Mouse (Mus musculus) layer of hippocampus, adult 11-12 months (tissue): ENCODE results near the gene Fam102b.

Experiments used
- DNase-seq: peaks from one replicate; pipeline ENCODE4 v3.0.0; 2022; ENCODE audit warnings: low spot score

Gene Fam102b

DNA sequence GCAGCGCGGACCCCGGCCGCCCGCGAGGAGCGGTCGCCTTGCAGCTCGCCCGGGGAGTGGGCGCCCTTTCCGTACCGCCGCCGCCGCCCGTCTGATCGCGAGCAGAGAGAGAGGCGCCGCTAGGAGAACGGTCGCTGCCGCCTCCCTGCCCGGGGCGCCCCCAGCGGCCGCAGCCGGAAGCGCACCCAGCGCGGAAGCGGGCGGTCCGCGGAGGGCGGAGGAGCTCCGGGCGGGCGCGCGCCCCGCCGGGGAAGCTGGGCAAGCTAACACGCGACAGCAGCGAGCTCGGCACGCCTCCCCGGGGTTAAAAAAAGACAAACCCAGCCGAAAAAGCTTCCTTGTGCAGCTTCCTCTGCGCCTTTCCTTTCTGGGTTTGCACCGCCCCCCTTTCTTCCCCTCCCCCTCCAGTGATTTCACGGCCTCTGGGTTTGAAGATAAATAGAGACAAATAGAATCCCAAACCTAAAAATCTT is at the start of gene Fam102b:
Fam102b (minus strand) TSS at position 93 of the 473 bp plus-strand sequence.
- peak; percentile 87 for DNase-seq

DNA sequence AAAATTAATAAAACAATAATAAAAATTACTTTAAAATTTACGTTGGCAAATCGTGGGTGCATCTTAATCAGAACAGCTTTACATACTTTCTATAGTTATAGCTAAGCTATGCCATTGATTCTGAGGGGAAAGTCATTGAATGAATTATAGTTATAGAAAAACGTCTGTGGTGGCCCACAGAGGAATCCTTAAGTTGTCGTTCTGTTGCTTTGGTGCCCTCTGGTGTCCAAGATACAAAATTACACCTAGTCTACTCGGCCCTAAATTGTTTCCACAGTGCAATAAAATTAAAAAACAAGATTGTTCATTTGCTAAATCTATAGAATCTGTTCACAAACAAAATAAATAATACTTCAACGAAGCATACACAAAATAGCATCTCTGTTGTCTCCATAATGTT is 35.6 kb upstream of the Fam102b start:
- no peak for DNase-seq

DNA sequence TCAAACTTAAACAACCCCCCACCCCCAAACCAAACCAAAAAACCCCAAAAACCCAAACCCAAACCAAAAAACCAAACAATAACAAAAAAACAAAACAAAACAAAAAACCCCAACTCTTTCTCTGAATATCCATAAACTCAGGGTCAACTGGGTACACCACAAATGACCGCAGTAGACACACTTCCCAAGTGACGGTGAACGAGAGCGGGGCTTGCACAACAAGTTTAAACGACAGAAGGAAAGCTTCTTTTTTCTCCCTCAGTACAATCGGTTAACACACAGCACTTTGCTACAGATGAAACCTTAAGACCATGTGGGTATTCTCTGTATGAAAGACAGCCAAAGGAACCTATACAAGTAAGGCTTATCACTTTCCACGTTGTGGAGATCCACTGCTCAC is 35.0 kb upstream of the Fam102b start:
- no peak for DNase-seq

DNA sequence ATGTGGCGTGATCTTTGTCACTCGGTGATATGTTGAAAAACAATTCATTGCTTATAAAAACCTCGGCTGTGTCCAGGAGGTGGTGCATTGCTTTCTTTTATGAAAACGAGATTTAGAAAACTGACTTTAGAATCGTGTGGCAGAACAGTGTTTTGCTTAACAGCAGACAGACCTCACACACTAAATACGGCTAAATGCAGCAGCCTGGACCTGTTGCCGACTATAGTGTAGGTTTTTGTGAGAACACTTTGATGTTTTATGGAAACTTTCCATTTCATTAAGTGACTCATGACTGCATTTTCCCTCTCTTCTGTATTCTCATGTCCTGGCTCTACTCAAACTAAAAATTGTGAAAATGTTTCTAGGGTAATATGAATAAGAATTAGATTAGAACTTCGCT is 32.5 kb upstream of the Fam102b start:
- no peak for DNase-seq

DNA sequence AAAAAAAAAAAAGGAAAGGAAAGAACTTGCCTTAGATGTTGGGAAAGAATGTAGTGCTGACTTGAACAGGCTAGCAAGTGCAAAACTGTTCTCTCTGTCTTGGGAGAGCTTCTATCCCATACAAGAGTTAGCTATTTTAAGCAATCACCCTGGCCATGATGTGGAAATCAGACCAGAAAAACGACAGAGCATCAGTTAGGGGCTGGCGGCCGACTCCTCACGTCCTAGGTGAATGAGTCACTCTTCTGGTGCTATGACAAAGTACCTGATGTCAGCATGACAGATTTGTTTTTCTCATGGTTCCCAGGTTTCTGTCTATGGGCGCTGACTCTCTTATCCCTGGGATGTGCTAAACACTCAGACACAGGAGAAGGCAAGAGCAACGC is 24.5 kb upstream of the Fam102b start:
- no peak for DNase-seq

DNA sequence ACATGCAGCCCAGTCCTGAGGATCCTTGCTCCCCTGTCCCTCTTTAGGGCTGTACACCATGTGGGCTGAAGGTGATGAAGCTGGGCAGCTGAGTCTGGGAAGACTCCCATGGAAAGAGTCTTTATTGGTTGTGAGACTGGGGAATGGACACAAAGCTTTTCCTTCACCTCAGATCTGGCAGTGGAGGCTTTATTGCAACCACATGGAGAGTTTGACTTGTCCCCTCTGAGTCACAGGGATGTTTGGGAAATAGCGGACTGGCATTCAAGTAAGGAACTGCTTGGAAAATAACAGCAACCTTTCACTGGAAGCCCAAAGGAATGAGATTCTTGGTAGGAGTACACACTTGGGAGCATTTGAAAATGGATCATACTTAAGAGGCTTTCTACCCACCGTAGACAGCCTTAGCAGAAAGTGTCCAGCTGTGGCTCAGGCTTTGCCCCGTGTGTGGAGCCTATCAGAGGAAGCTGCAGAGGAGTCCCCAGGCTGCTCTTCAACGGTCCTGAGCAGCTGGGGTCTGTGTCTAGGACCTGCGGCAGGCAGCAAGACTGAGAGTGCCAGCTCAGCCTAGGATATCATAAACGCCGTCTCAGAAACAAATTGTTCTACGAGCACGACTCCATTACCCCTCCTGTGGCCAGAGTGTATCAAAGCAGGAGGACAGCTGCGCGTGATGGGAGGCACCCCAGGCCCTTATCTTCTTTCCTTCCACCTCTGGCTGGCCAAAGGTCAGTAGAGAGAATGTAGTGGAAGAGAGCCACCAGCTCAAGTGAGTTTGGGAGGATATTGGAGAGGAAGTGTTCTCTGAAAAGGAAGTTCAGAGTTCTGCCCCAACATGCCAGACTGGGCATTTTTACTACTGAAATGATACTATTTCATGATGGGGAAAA is 23.9 kb upstream of the Fam102b start:
- DNase-seq, result no peak

DNA sequence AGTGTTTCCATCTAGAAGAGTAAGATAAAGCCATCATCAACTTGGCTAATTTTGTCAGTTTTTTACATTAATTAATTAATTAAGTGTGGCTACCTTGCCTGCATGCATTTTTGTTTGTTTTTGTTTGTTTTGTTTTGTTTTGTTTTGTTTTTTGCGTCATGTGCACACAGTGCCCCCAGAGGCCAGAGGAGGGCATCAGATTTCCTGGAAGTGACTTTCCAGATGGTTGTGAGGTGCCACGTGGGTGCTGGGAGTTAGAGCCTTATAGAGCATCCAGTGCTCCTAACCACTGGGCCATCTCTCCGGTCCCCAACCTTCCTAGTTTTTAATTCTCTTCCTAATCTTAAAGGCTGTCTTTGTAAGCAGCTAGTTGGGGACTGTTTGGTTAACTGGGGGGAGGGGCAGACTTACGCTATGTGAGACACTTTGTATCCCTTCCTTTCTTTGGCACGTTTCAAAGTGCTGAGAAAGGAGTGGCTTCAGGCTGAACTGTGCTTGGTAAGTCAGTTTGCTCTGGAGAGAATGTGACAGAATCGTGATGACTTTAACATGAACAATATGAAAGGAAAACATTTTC is 20.4 kb upstream of the Fam102b start:
- DNase-seq, result no peak

DNA sequence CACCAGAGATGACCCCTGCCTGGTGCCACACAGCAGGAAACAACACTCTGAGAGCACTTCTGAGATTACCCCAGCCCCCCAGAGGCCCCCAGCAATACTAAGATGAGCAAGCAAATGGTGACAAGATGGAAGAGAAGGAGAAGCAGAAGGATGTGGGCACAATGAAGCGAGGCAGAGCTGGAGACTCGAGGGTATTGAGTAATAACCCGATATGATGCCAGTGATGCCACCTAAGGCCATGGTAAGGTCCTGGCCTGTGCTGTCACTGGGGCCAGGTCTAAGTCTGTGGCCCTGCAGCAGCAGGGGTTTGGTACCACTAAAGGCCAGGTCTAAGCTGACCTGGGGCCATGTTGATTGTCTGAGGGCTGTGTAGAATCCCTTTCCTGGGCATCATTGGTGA is 19.0 kb upstream of the Fam102b start:
- no peak for DNase-seq

DNA sequence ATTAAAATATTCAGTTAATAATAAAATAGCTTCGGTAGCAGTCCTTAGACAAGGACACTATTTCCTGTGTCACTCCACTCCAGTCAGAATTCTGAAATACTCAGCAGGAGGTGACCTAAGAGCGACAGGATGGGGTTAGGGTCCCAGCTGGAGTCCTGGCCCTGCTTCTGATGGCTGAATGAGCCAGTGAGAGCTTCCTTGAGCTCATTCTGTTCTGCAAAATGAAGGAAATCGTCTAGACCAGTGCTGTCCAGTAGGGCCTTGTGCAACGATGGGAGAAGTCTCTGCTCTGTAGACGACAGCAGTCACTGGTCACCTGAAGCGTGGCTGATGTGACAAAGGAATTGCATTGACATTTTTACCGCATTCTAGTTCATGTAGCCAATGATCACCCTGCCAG is 16.0 kb upstream of the Fam102b start:
- no peak for DNase-seq

DNA sequence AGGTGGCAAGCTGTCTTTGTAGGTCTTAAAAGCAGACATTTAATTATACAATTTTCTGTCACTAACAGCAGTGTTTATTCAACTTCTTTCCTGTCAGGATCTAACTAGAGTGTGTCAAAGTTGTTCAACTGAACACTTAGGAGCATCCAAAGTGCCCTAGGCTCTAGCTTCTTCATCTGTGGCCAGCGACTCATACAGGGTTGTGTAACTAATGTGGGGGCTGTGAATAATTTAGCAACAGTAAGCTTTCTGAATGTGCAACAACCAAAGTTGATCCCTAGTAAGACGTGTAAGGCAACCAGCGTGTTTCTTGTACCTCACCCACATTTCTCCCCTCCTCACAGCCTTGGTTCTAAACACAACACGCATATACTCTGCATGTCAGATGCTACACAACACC is 13.5 kb upstream of the Fam102b start:
- DNase-seq, result no peak

DNA sequence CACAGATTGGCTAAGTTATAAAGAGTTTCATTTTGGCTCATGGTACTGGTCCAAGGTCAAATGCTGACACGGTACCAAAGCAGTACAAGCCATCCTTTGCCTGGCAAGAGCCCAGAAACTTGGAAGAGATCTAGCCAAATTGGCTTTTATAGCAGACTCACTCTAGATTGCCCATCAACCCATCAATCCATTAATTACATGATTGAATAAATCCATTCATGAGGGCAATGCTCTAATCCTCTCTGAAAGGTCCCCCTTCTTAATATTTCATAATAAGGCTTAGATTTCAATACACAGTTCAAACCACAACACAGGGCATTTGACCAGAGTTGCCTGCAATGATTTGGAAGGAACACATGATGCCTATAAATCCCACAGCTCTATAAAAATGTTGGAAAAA is 7.0 kb upstream of the Fam102b start:
- no peak for DNase-seq

DNA sequence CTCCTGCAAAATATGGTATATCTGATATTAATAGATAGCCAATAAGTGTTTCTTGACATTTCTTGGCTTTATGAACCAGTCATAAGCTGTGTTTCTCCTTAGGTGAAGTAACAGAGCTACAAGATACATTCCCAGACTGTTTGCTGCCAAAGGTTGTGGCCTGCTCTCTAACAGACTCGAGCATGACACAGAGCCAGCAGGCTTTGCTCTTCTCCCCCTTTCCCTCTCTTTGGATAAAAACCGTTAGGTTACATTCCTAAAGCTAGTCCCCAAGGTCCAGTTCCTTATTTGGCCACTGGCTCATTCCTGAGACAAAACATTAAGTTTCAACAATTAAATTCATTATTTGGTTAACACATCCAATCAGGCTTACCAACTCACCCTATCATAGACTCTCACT is 4.9 kb upstream of the Fam102b start:
- no peak for DNase-seq

DNA sequence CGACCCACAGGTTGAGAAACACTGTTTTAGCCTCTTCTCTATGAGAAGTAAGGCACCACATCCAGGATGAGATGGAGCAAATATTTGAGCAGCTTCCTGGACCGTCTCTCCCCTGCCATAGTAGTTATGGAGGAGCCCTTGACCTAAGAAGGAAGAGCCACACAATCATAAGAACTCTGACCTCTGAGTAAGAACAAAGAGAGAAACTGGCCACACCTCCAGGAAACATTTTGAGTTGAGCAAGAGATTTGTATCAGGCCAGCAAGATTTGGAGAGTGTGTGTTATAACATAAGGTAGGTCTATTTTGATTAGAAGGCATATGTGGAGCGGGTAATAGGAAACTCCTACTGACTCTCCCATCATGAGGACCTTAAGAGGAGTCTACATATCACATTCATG is 4.2 kb upstream of the Fam102b start:
- no peak for DNase-seq

DNA sequence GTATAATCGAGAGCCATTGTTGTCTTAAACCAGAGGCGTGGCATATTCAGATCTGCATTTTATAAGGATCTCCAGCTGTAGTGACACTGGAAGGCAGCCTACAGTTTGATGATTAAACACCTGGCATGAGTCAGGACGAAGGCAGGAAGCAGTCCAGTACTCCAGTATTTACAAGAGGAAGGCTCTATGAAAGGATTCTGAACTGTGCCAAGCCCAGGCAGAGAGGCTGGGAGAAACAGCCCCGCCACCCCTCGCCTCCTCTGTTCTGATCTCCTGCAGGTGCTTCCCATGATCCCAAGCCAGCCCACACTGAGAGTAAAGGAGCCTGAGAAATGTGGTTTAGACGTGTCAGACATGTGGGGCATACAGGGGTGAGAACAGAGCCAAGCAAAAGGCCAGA is 3.4 kb upstream of the Fam102b start:
- no peak for DNase-seq

DNA sequence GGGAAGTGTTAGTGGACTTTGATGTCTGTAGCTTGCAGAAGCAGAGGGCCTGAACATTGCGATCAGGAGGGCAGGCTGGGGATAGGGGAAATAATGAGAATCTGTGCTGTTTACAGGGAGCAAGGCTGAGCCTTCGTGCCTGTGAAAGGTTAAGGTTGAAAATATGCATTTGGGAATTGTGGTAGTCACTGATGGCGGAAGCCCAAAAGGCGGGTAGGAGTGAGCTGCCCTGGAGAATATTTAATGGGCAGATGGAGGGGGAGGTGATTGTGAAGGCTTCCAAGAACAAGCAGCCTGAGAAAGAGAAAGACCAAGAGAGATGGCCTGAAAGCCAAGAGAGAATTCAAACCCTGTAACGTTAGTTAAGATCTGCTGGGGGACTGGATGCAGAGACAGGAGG is 2.3 kb upstream of the Fam102b start:
- DNase-seq, result no peak

DNA sequence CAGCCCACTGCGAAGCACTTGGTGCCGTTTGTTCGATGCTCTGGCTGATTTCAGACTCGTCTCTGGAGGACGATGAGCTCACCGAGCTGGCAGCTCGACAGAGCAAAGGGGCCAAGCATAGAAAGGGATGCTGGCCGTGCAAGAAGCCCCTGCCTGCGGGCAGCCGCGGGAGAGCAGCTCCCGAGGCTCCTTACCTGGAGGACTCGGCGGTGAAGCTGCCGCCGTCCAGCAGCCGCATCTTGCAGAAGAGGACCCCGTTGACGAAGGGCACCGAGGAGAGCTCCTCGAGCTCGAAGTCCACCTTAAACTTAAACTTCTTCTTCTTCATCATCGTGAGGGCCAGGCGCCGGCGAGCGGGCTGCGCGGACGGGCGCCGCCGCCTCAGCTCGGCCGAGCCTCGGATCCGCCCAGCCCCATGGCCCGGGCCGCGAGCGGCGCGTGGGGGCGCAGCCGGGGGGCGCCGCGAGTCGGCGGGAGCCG is 376 bp downstream of the Fam102b start:
- DNase-seq, result no peak

DNA sequence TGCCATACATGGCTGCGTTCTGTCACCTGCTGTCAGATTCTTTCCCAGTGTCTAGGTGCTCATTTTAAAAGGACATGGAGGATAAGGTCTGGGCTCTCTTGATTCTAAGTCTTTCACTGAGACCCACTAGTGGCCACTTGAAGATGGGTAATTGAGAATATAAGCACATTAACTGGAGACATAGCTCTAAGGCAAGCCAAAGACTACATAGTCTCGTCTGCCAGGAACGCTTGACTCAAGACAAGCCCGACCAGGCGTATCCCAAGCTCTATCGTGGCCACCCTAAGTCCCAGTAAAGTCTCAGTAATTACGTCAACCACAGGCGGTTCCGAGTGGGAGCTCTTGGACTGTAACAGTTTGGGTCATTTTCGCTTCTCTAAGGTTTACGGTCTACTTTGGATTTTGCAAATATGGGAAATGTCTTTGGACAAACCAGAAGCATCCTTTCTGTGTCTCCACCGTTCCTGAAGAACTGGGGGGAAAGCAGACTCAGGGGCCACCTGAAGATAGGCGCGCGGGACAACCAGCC is 881 bp downstream of the Fam102b start:
- no peak for DNase-seq

DNA sequence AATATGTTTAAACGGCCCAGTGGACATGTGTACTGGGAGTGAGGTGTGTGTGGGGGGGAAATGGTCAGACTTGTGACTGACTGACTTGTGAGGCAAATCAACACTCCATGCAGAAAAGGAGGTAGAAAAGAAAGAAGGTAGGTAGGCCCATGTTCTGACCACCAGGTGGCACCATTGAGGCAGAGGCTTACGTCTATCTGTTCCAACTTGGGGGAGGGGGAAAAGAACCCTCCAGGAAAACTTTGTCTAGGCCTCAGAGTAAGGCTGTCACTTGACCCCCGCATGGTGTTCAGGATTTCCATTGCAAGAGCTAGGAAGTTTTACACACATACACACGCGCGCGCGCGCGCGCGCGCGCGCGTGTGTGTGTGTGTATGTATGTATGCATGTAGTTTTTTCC is 1.8 kb downstream of the Fam102b start:
- peak; percentile 83 for DNase-seq

DNA sequence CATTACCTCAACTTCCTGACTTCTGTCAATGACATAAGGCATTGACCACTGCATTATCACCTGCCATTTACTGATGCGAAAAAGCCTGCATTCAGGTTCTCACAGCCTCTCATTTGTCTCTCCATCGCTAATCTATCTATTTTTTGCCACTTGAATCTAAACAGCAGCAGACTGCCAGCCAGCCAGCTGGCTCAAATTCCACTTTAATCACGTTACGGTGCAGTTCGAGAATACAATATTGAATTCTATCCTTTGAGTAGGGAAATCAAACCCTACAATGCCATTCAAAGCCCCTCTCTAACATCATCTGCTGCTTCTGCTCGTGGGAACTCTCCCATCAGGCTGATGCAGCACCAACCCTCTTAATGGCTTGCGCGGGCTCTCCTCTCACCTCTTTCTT is 4.3 kb downstream of the Fam102b start:
- no peak for DNase-seq

DNA sequence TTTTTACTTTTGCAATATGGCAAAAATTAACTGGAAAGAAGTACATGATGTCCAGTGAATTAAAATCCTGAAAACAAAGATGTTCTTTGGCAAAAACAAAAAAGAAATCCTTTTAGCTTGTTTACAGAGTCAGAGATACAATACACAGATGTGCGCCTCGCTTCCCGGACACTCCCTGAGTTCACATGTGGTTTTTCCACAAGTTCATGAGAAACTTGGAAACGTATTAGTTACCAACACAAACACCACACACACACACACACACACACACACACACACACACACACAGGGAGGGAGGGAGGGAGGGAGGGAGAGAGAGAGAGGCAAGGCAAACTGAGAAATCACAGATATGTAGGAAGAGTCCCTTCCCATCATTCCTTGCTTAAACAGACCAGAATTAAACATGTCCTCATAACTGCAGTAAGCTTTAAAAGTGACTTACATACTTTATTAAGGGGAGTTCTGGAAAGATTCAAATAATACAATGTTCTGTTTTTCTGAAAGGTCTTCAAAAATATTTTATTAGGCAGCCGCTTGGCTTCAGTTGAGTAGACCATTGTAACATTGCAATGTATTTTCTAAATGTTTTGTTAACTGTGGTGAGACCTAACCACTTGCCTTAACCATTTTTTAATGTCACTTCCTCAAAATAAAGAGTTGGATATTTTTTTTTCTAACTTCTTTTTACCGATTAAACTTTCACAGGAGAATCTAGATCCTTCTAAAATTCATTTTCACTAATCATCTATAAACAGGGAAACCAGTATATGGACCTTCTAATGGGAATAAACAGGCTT is 5.5 kb downstream of the Fam102b start:
- no peak for DNase-seq

DNA sequence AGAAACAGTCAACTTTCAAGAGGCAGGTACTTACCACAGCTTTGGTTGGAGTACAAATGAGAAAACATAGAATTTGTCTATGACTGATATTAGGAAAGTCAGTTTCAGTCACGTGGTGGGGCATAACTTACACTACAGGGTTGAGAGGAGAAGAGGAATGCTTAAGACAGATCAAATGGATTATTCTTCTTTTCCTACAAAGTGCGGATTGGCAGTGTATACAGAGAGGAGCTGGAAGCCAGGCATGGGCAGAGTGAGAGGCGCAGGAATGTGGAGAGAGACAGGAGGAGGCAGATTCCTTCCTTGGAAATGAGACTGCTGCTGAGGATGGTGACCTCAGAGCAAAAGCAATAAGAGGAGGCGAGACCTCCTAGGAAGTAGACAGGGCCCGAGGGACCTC is 9.1 kb downstream of the Fam102b start:
- no peak for DNase-seq

DNA sequence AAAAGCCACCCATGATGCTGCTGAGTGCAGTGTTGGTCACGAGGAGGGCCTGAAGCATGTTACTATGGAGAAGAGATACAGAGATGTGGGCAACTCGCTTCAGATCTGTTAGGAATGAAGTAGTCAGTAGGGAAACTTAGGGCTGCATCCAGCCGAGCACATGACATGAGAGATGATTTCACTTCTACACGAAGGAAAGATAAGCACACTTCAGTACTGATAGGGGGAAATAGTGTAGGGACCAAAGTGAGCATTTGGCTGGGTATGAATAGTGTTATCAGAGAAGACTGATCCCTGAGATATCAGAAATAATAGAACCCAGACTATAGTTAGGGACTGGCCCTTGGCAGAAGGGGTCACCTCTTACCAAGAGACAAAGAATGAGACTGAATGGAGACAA is 14.8 kb downstream of the Fam102b start:
- DNase-seq, result no peak
